Mouse (Mus musculus): ENCODE results near the gene Mcm3ap. TPM values are rescaled to one million over a fixed set of nuclear protein-coding genes. Genes with fewer than 3 reads are reported as not detected.

The Mcm3ap gene
- total RNA-seq (2021): 10 to 100 TPM; 33.0 to 37.5 TPM

DNA sequence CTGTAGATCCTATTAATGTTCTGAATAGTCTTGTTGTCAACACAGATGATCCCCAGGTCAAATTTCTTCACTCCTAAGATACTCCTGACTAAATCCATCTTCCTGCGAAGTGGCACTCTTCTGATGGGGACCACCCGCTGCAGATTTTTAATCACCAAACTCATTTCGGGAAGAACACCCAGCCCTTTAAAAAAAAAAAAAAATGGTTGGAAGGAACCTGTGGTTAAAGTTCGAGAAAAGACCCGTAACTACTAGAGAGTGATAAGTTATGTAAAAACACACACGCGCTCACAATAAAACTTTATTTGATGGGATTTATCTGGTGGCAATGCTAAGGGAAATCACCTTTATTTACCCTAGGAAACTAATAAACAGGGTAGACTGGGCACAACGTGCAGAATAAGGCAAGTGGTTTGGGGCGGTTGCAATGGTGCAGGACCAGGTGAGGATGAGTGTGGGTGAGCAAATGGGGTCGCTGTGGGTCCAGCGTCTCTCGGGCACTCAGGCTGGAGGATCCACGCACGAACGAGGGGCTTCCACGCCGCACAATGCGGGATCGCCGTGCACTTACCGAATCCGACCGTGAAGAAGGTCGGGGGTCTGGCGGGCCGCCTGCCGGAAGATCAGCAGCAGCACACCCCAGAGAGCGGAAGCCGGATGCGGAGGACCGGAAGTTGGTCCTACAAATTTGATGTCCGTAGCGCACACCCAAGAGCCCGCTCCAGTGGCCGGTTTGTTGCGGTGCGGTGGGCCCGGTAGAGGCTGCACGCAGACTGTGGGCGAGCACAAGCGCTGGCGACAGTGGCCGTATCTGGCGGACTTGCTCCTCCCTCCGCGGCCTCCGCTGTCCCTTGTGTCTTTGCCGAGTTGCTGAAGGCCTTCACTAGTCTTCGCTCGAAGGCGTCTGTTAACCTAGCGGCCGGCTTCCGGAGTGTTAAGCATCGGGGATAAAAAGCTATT, at the start of gene Mcm3ap, which contains the start of gene Ybey:
Gene Mcm3ap (plus strand): TSS at position 725 of the 960 bp plus-strand sequence.
Gene Ybey (minus strand): TSS at position 912 of the 960 bp plus-strand sequence.
- DNase-seq: peak; percentile 91

DNA sequence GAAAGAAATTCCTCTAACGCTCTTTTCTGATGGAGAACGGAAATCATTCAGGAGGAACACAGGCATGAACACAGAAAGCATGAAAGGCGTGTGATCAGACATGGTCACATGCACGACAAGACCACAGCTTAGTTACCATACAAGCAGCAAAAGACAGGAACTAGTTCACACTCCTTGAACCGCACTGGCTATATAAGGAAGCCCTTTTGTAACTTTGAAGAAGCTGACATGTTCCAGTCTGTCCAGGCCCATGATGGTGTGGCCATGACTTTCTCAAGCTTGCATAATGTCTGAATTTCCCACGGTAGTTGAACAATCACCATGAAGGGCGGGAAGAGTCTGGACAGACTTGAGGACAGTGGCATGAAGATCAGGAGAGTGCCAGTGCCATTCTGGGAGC, 43.1 kb upstream of the Mcm3ap start:
- DNase-seq: no peak

DNA sequence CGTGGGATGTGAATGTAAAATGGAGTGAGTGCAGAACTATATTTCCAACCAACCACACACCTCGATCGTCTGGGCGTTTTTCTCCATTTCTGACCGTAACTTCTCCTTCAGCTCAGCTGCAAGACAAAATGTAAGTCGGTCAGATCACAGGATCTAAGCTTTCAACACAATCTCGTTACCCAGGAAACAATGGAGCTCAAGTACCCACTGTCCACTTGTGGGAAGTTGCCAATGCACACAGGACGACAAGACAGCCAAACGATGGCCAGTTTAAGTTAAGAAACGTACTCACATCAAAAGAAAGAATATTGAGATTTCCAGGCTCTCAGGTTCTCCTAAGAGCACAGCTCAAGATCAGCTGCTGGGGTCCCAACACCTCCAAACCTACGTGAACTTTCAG, 34.8 kb upstream of the Mcm3ap start:
- DNase-seq: no peak

DNA sequence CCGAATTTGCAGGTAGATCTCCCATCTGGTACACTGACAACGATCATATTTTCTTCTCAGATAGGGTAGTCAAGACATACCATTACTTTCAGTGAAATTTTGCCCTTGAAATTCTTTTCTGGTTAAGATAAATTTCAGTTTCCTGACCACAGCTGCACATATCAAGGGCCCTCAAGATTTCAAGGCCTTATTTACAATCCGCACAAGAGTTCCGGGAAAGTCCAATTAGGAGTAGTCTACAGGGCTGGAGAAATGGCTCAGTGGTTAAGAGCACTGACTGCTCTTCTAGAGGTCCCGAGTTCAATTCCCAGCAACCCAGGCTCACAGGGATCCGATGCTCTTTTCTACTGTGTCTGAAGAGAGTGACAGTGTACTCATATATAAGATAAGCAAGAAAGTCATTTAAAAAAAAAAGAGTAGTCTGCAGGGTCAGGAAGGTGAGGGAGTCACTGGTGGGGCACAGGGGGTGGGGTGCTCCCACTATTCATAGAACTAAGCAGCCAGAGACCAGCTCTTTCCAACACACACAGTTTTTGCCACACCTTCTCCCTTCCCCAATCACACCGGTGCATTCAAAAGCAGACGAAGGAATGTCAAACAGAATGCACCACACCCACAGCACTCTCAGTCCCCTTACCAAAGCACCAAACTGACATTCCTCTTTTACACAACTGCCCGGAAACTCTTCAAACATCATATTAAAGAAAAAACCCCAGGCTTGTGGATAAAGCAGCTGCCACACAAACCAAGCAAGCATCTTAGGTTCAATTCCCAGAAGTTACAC, 29.4 kb upstream of the Mcm3ap start:
- no peak for DNase-seq

DNA sequence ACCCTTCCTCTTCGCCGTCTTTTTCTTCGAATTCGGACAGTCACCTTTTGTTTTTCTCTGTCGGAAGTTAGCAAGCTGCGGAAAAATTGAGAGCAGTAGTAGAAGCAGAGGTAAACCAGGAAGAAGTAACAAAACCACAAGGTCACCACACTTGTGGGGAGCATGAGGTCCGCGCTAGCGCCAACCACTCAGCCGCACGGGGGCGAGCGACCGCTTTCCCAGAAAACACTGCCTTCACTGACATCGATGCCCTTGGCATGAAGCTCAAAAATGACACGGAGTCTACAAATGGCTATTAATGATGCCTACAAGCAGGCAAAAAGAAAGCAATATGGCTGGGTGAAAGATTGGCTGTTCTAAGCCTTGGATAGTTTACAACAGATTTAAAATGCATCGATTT, 28.4 kb upstream of the Mcm3ap start, which contains the start of gene AC141477.1:
Gene AC141477.1 (minus strand): TSS at position 164 of the 400 bp plus-strand sequence.
- DNase-seq: no peak

DNA sequence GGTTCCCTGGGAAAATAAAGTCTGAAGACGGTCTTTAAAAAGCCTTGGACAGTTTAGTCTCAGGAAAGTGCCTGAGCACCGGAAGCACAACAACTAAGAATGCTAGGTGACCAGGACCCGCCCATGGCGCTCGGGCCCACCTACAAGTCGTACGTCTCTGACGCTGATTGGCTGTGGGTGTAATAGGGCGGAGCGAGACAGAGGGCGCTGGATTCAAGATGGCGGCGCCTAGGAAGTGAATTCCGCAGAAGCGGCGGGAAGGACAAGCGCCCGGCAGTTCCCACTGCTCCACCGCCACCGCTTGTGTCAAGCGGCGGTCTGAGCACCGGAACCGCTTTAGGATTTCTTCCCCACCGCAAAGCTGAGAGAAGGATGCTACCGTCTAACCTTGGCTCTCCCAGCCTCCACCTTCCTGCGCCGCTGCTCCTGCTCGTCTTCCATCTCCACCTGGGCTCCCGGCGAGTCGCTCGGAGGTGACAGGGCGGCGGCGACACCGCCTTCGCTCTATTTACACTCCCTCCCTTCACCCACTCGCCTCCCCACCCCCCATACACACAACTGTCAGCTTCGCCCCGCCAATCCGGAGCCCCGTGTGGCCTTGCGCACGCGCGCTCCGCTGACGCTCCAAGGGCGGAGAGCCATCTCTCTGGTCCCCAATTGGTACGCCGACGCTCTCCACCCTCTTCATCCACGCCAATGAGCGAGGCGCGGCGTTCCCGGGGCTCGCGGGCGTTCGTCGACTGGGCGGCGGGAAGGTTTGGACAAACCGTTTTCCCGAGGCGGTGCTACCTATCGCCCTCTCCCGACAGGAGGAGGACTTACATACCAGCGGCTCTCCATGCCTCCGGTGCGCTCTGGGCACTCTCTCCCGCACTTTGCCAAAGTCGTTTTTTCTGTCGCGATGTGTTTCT, 26.3 kb upstream of the Mcm3ap start, which contains the start of gene Pcnt:
Gene Pcnt (minus strand): TSS at position 609 of the 911 bp plus-strand sequence.
- peak; percentile 98 for DNase-seq

DNA sequence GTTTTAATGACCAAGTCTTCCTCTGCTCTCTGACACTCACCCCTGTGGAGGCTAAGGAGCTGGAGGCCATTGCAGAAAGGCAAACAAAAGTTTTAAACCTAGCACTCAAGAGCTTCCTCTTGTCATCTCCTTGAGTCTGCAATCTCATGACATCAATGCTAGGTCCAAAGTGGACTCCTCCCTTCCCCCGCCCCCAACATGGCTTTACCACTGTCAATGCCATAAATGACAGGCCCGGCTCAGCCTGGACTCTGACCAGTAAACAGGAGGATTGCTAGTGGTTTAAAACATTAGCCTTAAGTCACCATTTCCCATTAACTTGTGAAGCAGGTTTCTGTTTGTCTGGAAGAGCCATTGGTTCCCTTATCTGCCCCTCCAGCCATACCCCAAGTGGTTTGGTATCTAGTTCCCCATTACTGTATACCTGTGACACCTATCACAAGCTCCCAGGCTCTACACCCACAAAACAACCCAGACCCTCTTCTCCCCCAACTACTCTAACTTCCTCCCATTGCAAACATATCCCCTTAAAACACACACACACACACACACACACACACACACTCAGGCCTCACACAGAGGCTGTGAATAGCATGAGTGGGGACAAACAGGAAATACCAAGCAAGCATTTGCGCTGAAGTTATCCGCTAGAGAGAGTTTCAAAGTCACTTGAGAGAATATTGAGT, 22.6 kb upstream of the Mcm3ap start:
- peak; percentile 39 for DNase-seq

DNA sequence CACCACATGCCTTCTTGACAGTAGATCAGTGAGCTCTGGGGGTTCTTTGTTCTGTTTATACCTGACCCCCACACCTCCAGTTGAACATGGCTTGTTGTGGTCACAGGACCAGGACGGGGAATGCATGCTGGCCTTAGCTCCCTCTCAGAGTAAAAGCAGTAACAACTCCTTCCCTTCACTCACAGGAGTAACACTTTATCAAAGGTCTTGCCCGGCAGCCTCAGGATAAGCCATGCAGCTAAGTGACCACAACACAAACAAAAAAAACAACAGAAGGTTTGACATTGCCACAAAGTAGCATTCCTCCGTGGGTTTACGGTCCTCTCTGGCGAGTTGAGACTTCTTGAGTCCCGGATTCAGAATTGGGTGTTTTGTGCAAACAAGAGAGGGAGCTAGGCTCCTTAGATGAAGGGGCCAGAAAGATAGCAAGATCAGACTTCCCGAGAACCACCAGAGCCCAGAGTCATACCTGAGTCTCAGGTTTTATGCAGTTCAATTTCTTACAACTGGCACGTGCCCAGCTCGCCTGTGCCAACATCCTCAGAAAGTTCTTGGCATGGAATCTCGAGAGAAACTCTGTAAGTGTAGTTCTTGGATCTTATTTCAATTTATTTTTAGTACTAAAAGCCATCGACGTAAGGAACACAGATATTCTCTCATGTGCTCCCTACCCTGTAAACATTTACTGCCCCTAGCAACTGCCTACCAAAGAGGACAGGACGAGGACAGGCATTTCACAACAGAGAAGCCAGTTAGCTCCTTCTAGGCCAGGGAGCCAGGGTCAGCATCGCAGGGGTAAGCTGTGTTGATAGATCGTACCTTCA, 21.1 kb upstream of the Mcm3ap start:
- peak; percentile 68 for DNase-seq

DNA sequence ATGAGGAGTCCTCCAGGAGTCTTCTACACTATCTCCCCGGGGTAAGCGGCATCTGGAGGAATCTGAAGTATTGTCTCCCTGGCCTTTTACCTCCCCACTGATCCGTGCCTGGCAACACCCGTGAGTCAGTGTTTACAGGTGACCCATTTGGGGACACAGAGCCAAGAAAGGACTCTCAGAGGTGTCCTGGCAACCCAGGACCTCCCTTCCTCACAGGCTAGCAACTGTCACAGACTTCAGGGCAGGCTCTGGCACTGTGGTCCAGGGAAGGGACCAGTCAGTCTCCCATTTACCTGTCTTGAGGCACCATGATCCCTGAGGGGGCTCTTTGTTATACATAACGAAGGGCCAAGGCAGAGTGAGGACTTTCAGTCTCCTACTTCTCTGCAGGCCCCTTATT, 19.9 kb upstream of the Mcm3ap start, which contains the start of gene 2610028H24Rik:
Gene 2610028H24Rik (plus strand): TSS at position 231 of the 400 bp plus-strand sequence.
- no peak for DNase-seq

DNA sequence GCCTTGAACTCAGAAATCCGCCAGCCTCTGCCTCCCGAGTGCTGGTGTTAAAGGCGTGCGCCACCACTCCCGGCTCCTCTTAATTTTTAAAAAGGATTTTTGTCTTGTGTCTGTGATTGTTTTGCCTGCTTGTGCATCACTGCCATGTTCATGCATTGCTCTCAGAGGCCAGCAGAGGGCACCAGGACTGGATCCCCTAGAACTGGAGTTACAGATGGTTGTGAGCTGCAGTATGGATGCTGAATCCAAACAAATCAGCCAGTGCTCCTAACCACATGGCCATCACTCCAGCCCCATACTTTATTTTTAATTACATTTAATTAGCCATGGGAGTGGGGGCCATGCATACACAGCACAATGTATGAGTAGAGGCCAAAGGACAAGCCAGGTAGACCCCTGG, 13.4 kb upstream of the Mcm3ap start:
- DNase-seq: peak; percentile 72

DNA sequence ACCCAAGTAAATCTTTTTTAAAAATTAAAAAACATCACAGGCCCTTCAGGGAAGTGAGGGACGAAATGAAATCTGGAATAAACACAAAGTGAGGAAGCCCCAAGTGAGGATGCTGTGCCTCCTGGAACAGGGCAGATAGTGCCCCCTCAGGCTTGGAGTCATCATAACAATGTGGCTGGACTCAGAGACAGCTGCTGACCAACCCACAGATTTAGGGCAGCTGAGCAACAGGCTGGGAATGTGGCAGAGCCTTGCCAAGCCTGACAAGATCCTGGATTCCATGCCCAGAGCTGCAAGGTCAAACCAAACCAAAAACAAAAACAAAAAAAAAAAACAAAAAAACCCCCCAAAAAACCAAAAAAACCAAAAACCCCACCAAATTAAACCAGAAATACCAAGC, 7.5 kb upstream of the Mcm3ap start:
- DNase-seq: no peak

DNA sequence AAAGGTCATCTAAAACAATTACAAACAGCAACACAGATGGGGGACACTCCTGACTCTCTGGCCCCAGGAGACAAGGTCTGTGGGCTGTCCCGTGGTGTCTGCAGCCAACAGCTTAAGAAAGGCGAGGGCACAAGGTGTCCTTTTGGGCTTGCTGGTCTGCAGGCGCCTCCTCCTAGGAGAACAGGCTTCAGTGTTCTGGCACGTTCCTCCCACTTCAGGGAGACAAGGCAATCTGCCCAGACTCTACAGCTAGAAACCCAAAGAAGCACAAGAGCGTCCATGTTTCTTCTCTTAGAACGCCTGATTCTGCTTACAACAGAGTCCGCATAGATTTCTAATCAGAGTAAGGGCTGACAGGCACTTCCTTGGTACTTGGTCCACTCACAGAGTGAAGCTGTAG, 6.4 kb upstream of the Mcm3ap start:
- no peak for DNase-seq

DNA sequence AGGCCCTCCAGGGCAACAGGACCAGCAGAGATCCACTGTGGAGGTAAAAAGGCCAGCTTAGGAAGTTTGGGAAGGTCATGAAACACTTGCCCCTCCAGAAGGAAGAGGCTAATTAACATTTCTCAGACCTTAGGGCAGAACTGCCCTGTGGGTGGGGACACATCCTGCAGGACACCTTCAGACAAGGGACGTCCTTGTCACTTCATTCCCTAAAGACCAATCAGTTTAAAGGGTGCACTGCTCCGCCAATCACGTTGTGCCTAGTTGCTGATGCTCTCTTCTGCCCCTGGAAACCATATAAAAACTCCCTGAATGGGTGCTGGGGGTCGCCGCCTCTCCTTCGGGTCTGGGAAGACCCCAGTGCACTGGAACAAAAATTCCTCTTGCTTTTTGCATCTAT, 6.0 kb upstream of the Mcm3ap start:
- no peak for DNase-seq

DNA sequence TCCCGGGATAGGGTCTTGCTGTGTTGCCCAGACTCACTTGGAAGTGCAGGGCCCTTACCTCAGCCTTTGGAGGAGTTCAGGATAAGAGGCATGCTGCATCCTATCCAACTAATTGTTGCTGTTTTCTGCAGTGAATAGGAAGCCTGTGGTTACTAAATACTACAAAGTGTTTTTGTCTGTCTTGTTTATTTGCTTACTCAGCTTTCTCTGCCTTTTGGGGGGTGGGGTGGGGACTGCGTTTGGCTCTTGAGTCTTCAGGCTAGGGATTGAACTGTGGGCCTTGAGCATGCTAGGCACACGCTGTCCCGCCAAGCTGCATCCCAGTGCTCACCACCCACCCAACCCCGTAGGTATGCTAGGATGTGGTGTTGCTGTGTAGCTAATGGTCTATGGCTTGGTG, 5.0 kb downstream of the Mcm3ap start:
- no peak for DNase-seq

DNA sequence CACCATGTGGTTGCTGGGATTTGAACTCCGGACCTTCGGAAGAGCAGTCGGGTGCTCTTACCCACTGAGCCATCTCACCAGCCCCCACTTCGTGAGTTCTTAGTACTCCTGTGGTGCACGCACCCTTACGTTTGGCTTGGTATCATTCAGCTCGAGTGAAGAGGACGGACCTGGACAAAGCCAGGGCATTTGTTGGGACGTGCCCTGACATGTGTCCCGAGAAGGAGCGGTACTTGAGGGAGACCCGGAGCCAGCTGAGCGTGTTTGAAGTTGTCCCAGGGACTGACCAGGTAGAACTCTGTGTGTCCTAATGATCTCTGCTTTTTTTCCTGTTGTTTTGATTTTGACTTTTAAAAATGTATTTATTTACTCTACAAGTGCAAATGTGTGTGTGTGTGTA, 12.1 kb downstream of the Mcm3ap start:
- DNase-seq: no peak

DNA sequence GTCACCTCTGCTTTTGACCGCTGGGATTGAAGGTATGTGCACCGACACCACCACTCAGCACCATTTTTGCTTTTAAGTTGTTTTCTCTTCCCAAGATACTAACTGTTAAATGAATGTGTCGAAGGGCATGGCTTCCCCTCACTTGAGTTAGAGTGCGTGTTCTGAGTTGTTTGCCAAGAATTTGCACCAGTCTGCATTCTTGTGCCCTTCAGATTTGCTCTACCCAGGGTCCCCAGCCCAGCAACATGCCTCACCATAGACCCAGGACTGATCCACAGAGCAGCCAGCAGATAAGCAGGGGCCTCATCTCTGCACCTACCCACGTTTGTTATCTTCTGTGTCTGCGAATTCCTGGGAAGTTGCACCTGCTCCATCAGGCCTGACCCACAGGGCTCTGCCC, 12.8 kb downstream of the Mcm3ap start:
- DNase-seq: no peak

DNA sequence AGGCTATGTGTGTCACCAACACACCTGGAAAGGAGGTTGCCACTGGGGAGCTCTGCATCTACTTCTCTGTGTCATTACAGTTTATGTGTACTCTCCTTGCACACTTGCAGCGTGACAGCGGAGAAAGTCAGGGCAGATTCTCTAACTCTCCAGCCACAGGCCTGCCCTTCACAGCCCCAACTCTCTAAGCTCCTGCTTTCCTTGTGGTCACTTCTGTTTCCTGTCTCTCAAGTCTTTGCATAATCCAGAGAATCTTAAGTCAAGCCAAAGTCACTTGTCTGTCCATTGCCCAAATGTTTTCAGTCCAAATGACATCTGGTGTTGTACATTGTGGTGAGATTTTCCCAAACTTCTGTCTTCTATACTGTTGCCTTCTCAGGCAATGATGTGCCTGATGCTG, 17.6 kb downstream of the Mcm3ap start:
- no peak for DNase-seq

DNA sequence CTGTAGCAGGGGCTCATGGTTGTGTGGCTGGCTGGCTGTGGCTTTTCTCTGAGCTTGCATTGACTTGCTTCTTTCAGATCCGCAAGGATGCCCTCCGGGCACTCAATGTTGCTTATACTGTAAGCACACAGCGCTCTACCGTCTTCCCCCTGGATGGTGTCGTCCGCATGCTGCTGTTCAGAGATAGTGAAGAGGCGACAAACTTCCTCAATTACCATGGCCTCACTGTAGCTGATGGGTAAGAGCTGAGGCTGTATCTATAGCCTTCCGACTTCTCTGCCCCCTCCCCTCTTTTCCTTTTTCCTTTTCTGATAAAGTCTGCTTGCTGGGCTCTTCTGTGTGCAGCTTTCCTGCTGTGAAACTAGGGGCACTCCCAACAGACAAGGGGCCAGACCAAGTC, 19.5 kb downstream of the Mcm3ap start:
- DNase-seq: no peak

DNA sequence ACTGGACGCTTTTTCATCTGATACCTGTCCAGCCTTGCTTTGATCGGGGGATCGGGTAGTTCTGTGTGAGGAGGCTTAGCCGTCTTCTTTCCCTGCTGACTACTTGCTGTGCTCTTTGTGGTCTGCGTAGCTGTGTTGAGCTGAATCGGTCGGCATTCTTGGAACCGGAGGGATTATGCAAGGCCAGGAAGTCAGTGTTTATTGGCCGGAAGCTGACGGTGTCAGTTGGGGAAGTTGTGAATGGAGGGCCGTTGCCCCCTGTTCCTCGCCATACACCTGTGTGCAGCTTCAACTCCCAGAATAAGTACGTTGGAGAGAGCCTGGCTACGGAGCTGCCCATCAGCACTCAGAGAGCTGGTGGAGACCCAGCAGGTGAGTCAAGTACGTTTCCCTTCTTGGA, 20.5 kb downstream of the Mcm3ap start:
- no peak for DNase-seq

DNA sequence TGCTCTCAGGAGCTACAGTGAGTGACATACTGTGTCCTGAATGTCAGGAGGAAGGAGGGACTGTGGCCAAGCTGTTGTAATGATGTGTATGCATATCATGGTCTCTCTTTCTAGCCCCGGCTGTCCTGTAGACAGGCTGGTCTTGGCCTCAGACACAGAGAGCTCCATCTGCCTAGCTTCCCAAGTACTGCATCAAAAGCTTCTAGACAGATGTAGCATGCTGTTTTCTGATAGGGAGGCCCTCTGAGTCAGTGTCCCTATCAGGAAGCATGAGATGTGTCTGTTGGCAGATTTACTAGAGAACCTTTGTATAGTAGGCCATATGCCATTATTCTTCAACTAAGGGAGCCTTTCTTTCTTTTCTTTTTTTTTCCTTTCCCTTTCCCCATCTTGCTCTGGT, 24.8 kb downstream of the Mcm3ap start:
- no peak for DNase-seq

DNA sequence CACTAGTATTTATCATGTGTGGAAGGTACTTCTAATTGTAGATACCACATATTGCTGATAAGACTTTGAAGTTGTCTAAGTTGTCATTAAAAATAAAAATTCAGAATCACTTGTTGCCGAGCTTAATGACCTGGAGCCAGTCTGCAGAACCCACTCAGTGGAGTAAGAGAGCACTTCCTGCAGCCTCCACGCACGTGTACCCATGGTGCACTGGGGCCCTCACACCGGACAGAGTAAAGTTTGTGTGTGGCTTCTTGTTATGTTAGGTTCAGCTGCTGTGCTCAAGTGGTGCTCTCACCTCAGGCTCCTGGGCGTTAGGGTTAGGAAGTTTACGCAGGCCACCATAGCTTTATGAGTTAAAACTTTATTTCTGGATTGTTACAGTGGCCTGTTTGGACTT, 26.8 kb downstream of the Mcm3ap start:
- no peak for DNase-seq
